Mouse (Mus musculus): ENCODE measurements around the gene Dlgap1. TPM values are rescaled to one million over a fixed set of nuclear protein-coding genes. Genes with fewer than 3 reads are reported as not detected.

Gene Dlgap1
- total and polyA plus RNA-seq, 3 experiments: 0.39 to 1.6 (median 0.52) TPM

GRCm38 (mm10) chr17:70728719-70729281 is 759.9 kb downstream of the Dlgap1 start:
- Histone ChIP-seq H3K79me2 (replicated peaks; ENCODE audit: control insufficient read depth, insufficient read depth, low read length) (no peaks in the 10 kb centered on the region), H3K36me3 (ENCODE audit: control insufficient read depth, insufficient read depth, low read length) (no peaks in the 10 kb centered on the region), H3K9ac (ENCODE audit: low read depth, low read length) (no peak overlapping the region), H3K4me1 (ENCODE audit: control insufficient read depth, insufficient read depth, low read length) (peaks cover 3% of the 10 kb centered on the region), H3K4me3 (no peak overlapping the region), H3K27ac (peak overlapping the region; percentile 73), H3K27me3 (ENCODE audit: control insufficient read depth, insufficient read depth, low read length) (peaks cover 1% of the 10 kb centered on the region; the same call in 1 of the 2 replicates)
- intact Hi-C loops (cut with DNase I): no loop called here
- DNase-seq: peak; percentile 82 to 86
- TF ChIP-seq EP300 (IDR thresholded peaks at IDR 0.05; ENCODE audit: insufficient read depth, low read depth, low read length) (peak; percentile 44; the same call in 1 of the 2 replicates), CTCF (IDR thresholded peaks at IDR 0.05) (no peak), POLR2A (IDR thresholded peaks at IDR 0.05; ENCODE audit: insufficient read depth, low read depth, low read length) (no peak)
- WGBS: 30% methylated on average over 5 of the region's 5 CpGs

- Histone ChIP-seq H3K36me3 (ENCODE audit: control insufficient read depth, insufficient read depth, low read length) (no peaks in the 10 kb centered on the region), H3K27me3 (ENCODE audit: control insufficient read depth, insufficient read depth, low read length) (no peaks in the 10 kb centered on the region), H3K27ac (no peak overlapping the region), H3K79me2 (replicated peaks; ENCODE audit: control insufficient read depth, insufficient read depth, low read length) (no peaks in the 10 kb centered on the region), H3K9ac (ENCODE audit: low read depth, low read length) (no peak overlapping the region), H3K4me1 (ENCODE audit: control insufficient read depth, insufficient read depth, low read length) (peaks cover 4% of the 10 kb centered on the region), H3K4me3 (no peak overlapping the region)
- intact Hi-C loops (cut with DNase I): no loop called here
- WGBS: 94% methylated on average over 3 of the region's 3 CpGs
- no peak for DNase-seq
- TF ChIP-seq EP300 (IDR thresholded peaks at IDR 0.05; ENCODE audit: insufficient read depth, low read depth, low read length): no peak
- TF ChIP-seq POLR2A (IDR thresholded peaks at IDR 0.05; ENCODE audit: insufficient read depth, low read depth, low read length): no peak
- no peak for TF ChIP-seq CTCF (IDR thresholded peaks at IDR 0.05)
Measured at GRCm38 (mm10) chr17:70734728-70735127, 765.9 kb downstream of the Dlgap1 start.

- no peak for DNase-seq
- 81% methylated on average over 3 of the region's 3 CpGs for WGBS
- H3K9ac ChIP-seq (ENCODE audit: low read depth, low read length): no peak overlapping the region
- no peaks in the 10 kb centered on the region for H3K36me3 ChIP-seq (ENCODE audit: control insufficient read depth, insufficient read depth, low read length)
- H3K4me3 ChIP-seq: no peak overlapping the region
- H3K27me3 ChIP-seq (ENCODE audit: control insufficient read depth, insufficient read depth, low read length): no peaks in the 10 kb centered on the region
- peaks cover 4% of the 10 kb centered on the region for H3K4me1 ChIP-seq (ENCODE audit: control insufficient read depth, insufficient read depth, low read length)
- intact Hi-C loops (cut with DNase I): no loop called here
- no peak overlapping the region for H3K27ac ChIP-seq
- H3K79me2 ChIP-seq (replicated peaks; ENCODE audit: control insufficient read depth, insufficient read depth, low read length): no peaks in the 10 kb centered on the region
- TF ChIP-seq POLR2A (IDR thresholded peaks at IDR 0.05; ENCODE audit: insufficient read depth, low read depth, low read length) (no peak), CTCF (IDR thresholded peaks at IDR 0.05) (no peak), EP300 (IDR thresholded peaks at IDR 0.05; ENCODE audit: insufficient read depth, low read depth, low read length) (no peak)
Measured at GRCm38 (mm10) chr17:70735396-70735795, 766.5 kb downstream of the Dlgap1 start.

- peaks cover 4% of the 10 kb centered on the region for H3K4me1 ChIP-seq (ENCODE audit: control insufficient read depth, insufficient read depth, low read length)
- intact Hi-C loops (cut with DNase I): loop anchor here (1.0 to 2.0 kb wide), 2 partner anchors 114 to 231 kb away; no protein-coding TSS in a partner anchor
- no peaks in the 10 kb centered on the region for H3K79me2 ChIP-seq (replicated peaks; ENCODE audit: control insufficient read depth, insufficient read depth, low read length)
- no peaks in the 10 kb centered on the region for H3K36me3 ChIP-seq (ENCODE audit: control insufficient read depth, insufficient read depth, low read length)
- H3K27me3 ChIP-seq (ENCODE audit: control insufficient read depth, insufficient read depth, low read length): no peaks in the 10 kb centered on the region
- H3K27ac ChIP-seq: peak overlapping the region; percentile 95
- no peak overlapping the region for H3K9ac ChIP-seq (ENCODE audit: low read depth, low read length)
- peak overlapping the region; percentile 33 for H3K4me3 ChIP-seq
- peak; percentile 73 to 85 for DNase-seq
- 2% methylated on average over 6 of the region's 6 CpGs for WGBS
- peak; percentile 83 for TF ChIP-seq CTCF (IDR thresholded peaks at IDR 0.05)
- no peak for TF ChIP-seq POLR2A (IDR thresholded peaks at IDR 0.05; ENCODE audit: insufficient read depth, low read depth, low read length)
- TF ChIP-seq EP300 (IDR thresholded peaks at IDR 0.05; ENCODE audit: insufficient read depth, low read depth, low read length): peak; percentile 91; the same call in 1 of the 2 replicates
Measured at GRCm38 (mm10) chr17:70737424-70737823, 768.6 kb downstream of the Dlgap1 start.

- H3K9ac ChIP-seq (ENCODE audit: low read depth, low read length): peak overlapping the region; percentile 28
- intact Hi-C loops (cut with DNase I): loop anchor here (2.0 kb wide), 1 partner anchor 16 kb away; no protein-coding TSS in a partner anchor
- H3K27me3 ChIP-seq (ENCODE audit: control insufficient read depth, insufficient read depth, low read length): no peaks in the 10 kb centered on the region
- H3K79me2 ChIP-seq (replicated peaks; ENCODE audit: control insufficient read depth, insufficient read depth, low read length): no peaks in the 10 kb centered on the region
- peak overlapping the region; percentile 95 for H3K27ac ChIP-seq
- peak overlapping the region; percentile 33 for H3K4me3 ChIP-seq
- peak; percentile 86 to 90 for DNase-seq
- 4% methylated on average over 17 of the region's 17 CpGs for WGBS
- TF ChIP-seq POLR2A (IDR thresholded peaks at IDR 0.05; ENCODE audit: insufficient read depth, low read depth, low read length): peak; percentile 57; the same call in 1 of the 2 replicates
- peak; percentile 89 for TF ChIP-seq CTCF (IDR thresholded peaks at IDR 0.05)
- peak; percentile 81 for TF ChIP-seq EP300 (IDR thresholded peaks at IDR 0.05; ENCODE audit: insufficient read depth, low read depth, low read length)
- H3K36me3 ChIP-seq (ENCODE audit: control insufficient read depth, insufficient read depth, low read length): no peaks in the 10 kb centered on the region
- H3K4me1 ChIP-seq (ENCODE audit: control insufficient read depth, insufficient read depth, low read length): peaks cover 4% of the 10 kb centered on the region
Measured at GRCm38 (mm10) chr17:70738168-70738854, 769.4 kb downstream of the Dlgap1 start.

- Histone ChIP-seq H3K27ac (no peak overlapping the region), H3K36me3 (ENCODE audit: control insufficient read depth, insufficient read depth, low read length) (no peaks in the 10 kb centered on the region), H3K79me2 (replicated peaks; ENCODE audit: control insufficient read depth, insufficient read depth, low read length) (no peaks in the 10 kb centered on the region), H3K27me3 (ENCODE audit: control insufficient read depth, insufficient read depth, low read length) (no peaks in the 10 kb centered on the region), H3K9ac (ENCODE audit: low read depth, low read length) (no peak overlapping the region), H3K4me3 (no peak overlapping the region), H3K4me1 (ENCODE audit: control insufficient read depth, insufficient read depth, low read length) (peaks cover 4% of the 10 kb centered on the region)
- intact Hi-C loops (cut with DNase I): loop anchor here (2.0 kb wide), 1 partner anchor 15 kb away; no protein-coding TSS in a partner anchor
- no peak for TF ChIP-seq EP300 (IDR thresholded peaks at IDR 0.05; ENCODE audit: insufficient read depth, low read depth, low read length)
- no peak for TF ChIP-seq POLR2A (IDR thresholded peaks at IDR 0.05; ENCODE audit: insufficient read depth, low read depth, low read length)
- no peak for TF ChIP-seq CTCF (IDR thresholded peaks at IDR 0.05)
- no peak for DNase-seq
- 68% methylated on average over 6 of the region's 6 CpGs for WGBS
Measured at GRCm38 (mm10) chr17:70739346-70739745, 770.5 kb downstream of the Dlgap1 start.

Measured in heart, adult 2 months (tissue).